Mouse (Mus musculus) spleen, adult 2 months (tissue): ENCODE measurements around the gene Use1.

Source experiments
- CTCF ChIP-seq: fragments of 200-500 bp; IDR thresholded peaks from 2 replicates; pipeline ENCODE4 v1.5.1; 2011; ENCODE audit warnings: mild to moderate bottlenecking, inconsistent platforms; ENCODE audit not compliant: insufficient read depth, insufficient read length, insufficient replicate concordance; ENCODE audit errors: extremely low read depth
- POLR2A ChIP-seq: fragments of 200-500 bp; IDR thresholded peaks from 2 replicates; pipeline ENCODE4 v1.6.1; 2011; ENCODE audit warnings: low read depth, low read length, inconsistent platforms

DNA sequence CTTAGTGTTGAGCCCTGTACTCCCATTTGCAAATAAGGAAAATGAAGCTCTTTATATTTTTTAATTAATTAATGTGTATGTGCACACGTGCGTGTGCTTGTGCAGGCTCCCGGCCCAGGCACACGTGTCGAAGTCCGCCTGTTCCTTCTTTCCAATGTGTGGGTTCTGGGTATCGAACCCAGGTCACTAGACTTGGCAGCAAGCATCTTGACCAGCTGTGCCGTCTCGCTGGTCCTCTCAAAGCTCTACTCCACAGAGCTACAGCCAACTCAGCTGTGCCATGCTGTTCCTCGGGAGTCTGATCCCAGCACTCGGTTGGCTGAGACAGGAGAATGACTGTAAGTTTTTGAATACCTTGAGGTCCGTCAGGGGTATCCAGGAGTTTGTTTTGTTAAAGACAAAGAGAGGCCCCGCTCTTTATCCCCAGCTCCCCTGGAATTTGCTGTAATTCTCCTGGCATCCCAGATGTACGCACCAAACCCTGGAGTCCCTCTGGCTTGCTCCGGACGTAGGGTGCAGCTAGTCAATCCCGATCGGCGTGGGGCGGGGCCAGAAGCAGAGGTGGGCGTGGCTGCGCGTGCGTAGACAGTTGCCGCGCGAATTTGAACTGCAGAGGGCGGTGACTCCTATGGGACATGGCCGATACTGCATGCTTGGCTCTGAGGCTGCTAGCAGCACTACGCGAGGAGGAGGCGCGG, 38.9 kb downstream of the Use1 start, which contains the start of gene Ankle1:
- peak; percentile 51; the same call in 1 of the 2 replicates for TF ChIP-seq CTCF
- no peak for TF ChIP-seq POLR2A
